Mouse (Mus musculus): Measurements from ENCODE around the gene Stap2. TPM values are rescaled to one million over a fixed set of nuclear protein-coding genes. Genes with fewer than 3 reads are reported as not detected.
A peak's percentile ranks its signal among the peaks of the same experiment; 100 is the strongest.

The Stap2 gene
- 1 to 10 TPM; 1.8 to 2.8 (median 2.2) TPM for total RNA-seq (2022)

- DNase-seq (ENCODE audit: low spot score in 2 of 2) = no peak
Measured at GRCm38 (mm10) chr17:56005415-56006061, at the start of gene Stap2, which contains the start of gene Mpnd. Gene Stap2 (minus strand): TSS chr17:56005584. Gene Mpnd (plus strand): TSS chr17:56005711.

GRCm38 (mm10) chr17:56054938-56055337, 49.6 kb upstream of the Stap2 start:
- no peak for DNase-seq (ENCODE audit: low spot score in 2 of 2)

DNA sequence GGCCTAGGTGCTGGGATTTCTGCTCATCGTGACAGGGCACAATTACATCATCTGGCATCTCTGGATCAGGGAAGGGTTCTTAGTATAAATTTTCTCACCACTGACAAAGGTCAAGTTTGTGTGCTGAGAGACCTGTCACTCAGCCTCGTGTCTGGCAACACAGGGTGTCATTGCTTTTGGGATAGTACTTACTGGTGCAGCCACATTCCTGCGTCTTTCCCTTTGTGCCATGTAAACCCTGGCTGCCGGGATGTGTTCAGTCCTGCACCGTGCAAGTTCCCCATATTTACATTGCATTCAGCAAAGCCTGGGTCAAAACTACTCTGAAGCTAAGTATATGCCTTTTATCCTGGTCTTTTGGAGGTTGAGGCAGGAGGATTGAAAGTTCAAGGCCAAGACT, 46.0 kb upstream of the Stap2 start:
- DNase-seq (ENCODE audit: low spot score in 2 of 2) = no peak

DNA sequence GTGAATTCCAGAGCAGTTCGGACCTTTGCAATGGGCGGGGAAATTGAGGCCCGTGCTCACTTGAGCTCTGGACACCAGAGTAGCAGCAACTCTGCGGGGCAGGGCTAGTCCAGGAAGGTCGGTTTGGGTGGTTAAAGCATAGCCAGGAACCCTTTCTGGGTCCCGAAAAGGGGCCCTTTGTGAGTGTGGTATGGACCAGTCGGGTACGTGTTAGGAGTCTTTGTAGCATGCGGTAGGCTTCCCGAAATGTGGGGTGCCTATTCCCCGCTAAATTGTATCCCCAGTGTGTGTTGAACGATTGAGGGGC, 35.4 kb upstream of the Stap2 start:
- DNase-seq (ENCODE audit: low spot score in 2 of 2) = no peak

GRCm38 (mm10) chr17:56040030-56040856, 34.9 kb upstream of the Stap2 start, which contains the start of gene Chaf1a:
Gene Chaf1a (plus strand): TSS chr17:56040439.
- DNase-seq (ENCODE audit: low spot score in 2 of 2) = peak; percentile 97 to 98

DNA sequence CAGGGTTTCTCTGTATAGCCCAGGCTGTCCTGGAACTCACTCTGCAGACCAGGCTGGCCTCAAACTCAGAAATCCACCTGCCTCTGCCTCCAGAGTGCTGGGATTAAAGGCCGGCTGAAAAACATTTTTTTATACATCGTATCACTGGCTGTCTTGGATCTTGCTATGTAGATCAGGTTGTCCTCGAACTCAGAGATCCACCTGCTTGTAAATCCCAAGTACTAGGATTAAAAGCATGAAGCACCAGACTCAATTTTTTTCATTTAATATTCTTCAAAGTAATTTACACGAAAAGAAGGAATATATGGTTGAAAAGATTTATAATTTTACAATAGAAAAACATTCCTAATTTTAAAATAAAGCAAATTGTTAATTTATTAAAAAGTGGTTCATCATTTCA, 34.0 kb upstream of the Stap2 start:
- no peak for DNase-seq (ENCODE audit: low spot score in 2 of 2)

DNA sequence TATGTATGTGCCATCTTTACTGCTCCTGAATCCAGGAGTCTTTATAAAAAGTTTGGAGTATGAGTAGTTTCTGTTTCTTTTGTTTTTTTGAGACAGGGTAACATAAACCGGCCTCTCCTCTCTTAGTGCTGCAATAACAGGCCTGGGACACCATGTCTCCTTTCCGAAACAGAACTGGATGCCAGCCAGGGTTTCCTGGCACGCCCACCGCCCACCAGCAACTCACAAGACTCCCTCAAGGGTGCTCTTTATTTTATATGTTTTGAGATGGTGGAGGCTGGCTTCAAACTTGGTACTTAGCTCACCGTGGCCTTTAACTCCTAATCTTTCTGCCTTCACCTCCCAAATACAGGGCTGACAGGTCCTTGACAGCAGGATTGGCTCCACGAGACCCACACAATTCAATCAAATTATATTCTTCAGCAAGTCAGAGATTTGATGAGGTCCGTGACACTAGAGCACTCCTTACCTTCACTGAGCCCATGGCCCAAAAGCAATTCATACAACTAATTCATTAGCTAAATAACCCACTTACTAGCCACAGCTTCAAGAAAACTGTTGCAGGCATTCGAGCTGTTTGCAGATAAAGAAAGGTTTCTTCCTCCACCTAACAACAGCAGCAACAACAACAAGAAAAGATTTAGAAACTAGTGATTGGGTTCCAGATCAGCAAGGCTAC, 33.3 kb upstream of the Stap2 start:
- no peak for DNase-seq (ENCODE audit: low spot score in 2 of 2)

GRCm38 (mm10) chr17:56036901-56037287, 31.5 kb upstream of the Stap2 start:
- no peak for DNase-seq (ENCODE audit: low spot score in 2 of 2)

GRCm38 (mm10) chr17:56036176-56036900, 31.0 kb upstream of the Stap2 start, which contains the start of gene Sh3gl1:
Gene Sh3gl1 (minus strand): TSS chr17:56036635.
- peak; percentile 98 to 99 for DNase-seq (ENCODE audit: low spot score in 2 of 2)

GRCm38 (mm10) chr17:56035216-56035615, 29.8 kb upstream of the Stap2 start:
- DNase-seq (ENCODE audit: low spot score in 2 of 2) = no peak

GRCm38 (mm10) chr17:56034726-56035100, 29.3 kb upstream of the Stap2 start:
- no peak for DNase-seq (ENCODE audit: low spot score in 2 of 2)

DNA sequence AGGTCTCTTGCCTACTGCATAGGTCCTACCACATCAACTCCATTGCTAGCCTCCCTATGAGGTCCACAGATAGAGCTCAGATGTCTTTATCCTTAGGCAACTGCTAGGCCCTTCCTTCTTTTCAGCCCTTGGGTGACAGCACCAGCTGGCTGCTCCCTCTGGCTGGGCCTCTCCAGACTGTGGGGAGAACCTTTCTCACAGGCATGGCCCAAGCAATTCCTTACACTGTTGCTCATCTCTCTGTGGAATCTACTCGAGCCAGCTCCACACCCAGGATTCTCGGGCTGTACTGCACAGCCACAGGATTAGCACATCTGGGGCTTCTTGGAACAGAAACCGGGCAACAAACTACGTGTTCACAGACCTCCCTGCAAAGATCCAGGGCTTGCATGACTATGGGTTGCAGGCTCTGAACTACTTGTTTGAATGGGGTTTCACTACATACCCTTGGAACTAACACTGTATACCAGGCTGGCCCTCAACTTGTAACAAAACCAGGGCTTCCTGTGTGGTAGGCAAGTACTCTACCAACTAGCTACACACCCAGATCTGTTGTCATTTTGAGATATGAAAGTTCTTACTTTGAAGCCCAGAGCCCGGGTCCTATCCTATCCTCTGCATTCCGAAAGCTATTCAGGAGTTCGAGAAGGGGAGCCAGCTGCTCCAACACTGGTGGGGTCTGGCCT, 28.8 kb upstream of the Stap2 start:
- no peak for DNase-seq (ENCODE audit: low spot score in 2 of 2)

GRCm38 (mm10) chr17:56032831-56033230, 27.4 kb upstream of the Stap2 start:
- no peak for DNase-seq (ENCODE audit: low spot score in 2 of 2)

- no peak for DNase-seq (ENCODE audit: low spot score in 2 of 2)
Measured at GRCm38 (mm10) chr17:56032127-56032733, 26.8 kb upstream of the Stap2 start.

- DNase-seq (ENCODE audit: low spot score in 2 of 2) = peak in 1 of 2 experiments; percentile 4
Measured at GRCm38 (mm10) chr17:56031431-56031830, 26.0 kb upstream of the Stap2 start.

DNA sequence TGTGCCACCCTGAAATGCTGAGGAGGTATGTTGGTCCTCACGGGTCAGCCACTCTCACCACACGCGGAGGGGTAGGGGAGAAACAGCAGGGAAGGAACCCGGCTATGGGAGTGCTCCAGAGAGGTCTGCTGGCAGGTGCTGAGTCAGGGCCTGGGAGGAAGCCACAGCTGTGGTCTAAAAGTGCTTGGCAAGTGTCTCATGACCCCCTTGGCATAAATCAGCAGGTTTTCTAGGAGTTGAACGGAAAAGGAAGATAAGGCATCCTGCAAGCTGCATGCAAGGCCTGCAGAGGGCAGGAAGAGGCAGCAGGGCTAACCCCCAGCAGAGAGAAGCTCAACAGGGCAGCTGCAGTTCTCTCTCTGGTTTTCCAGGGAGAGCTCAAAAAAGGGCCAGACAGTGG, 25.5 kb upstream of the Stap2 start:
- DNase-seq (ENCODE audit: low spot score in 2 of 2) = peak; percentile 6 to 14

- DNase-seq (ENCODE audit: low spot score in 2 of 2) = peak; percentile 3 to 14
Measured at GRCm38 (mm10) chr17:56030238-56030870, 25.0 kb upstream of the Stap2 start.

DNA sequence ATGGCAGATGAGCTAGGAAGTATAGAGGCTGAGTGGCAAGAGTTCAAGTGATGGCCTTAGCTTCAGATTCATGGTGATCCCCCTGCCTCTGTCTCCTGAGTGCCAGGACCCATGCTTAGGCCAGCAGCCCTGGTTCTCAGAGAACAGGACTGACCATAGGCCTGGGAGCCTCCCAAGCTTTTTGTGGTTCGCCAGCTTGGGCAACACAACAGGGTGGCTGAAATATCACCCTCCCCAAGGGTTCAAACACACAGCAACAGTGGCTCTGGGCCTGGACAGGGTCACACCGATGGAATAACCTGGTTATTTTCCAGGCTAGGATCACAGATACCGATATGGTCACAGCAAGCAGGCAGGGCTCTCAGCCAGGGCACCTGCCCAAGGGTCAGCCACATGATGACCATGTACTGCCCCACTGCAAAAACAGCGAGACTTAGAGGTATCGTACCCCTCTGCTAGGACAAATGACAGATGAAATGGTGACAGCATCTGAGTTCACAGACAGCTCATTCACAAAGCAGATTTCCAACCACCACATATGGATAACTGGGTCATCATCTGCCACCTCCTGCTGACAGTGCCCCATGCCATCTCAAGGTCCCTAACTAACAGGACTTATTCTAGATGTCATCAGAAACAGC, 22.5 kb upstream of the Stap2 start:
- DNase-seq (ENCODE audit: low spot score in 2 of 2) = peak; percentile 14 to 28

DNA sequence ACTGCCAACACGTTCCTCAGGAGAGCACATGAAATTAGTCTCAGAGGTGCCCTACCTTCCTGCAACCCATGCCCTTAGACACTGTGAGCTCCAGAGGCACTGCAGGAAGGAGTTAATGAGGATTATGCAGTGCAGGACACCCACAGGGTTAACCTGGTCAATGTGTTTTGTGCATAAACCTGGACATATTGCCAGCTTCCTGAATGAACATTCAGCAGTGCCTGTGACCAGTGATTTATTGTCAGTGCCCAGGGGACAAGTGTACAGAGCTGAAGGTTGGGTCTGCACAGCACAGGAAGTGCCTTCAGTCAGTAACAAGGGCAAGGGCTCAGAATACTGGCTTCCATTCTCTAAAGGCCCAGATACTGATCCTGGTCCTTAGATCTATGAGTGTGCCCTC, 21.5 kb upstream of the Stap2 start:
- no peak for DNase-seq (ENCODE audit: low spot score in 2 of 2)

GRCm38 (mm10) chr17:56026303-56026702, 20.9 kb upstream of the Stap2 start:
- DNase-seq (ENCODE audit: low spot score in 2 of 2) = no peak

All from layer of hippocampus, adult 8-10 months (tissue).